Mouse (Mus musculus) brain, embryonic 14.5 days (tissue): ENCODE data around the gene Macrod2.

Experiments
- CTCF ChIP-seq: fragments of 200-500 bp; IDR thresholded peaks from 2 replicates; pipeline ENCODE4 v1.5.1; 2012; ENCODE audit warnings: inconsistent platforms, mild to moderate bottlenecking, moderate library complexity, borderline replicate concordance; ENCODE audit not compliant: insufficient read depth, insufficient read length; ENCODE audit errors: extremely low read depth
- POLR2A ChIP-seq: fragments of 200-500 bp; IDR thresholded peaks from 2 replicates; pipeline ENCODE4 v1.6.1; 2012; ENCODE audit warnings: mild to moderate bottlenecking, inconsistent platforms, borderline replicate concordance; ENCODE audit not compliant: poor library complexity, insufficient read depth, insufficient read length, severe bottlenecking; ENCODE audit errors: extremely low read depth

DNA sequence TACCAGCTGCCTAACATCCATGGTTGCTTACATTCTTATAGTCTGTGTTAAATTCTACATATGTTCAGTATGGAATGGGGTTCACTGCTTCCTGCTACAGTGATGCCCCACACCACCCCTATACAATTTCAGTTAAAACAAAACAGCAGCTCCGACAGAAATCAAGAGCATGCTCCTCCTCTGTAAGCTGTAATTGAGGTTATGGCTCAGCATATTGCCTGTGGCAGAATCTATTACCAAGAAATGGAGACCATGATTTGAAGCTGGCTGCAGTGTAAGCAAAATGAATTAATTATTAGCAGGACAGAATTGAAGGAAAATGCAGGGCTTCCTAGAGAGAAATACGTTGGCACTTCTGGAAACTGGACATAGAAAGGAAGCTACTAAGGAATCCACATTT lies 747.2 kb downstream of the Macrod2 start:
- TF ChIP-seq CTCF (no peak), POLR2A (no peak)
